Mouse (Mus musculus) spleen, adult 2 months (tissue): Measurements from ENCODE around the gene Garnl3. TPM values are rescaled to one million over a fixed set of nuclear protein-coding genes. Genes with fewer than 3 reads are reported as not detected.

Experiments used
- DNase-seq, 2 experiments: peaks; one replicate each; pipeline versions ENCODE4 v3.0.0 to v3.0.0-alpha.2; 2012 to 2021; ENCODE audit warnings: low spot score in 2 of 2, low read depth in 1 of 2
- H3K27ac ChIP-seq: fragments of 200-500 bp; 2 replicates; pipeline ENCODE4 v1.5.1; 2012; ENCODE audit warnings: low read length, inconsistent platforms; ENCODE audit not compliant: insufficient read depth
- H3K27me3 ChIP-seq: fragments of 200-500 bp; 2 replicates; pipeline ENCODE4 v1.6.1; 2012; ENCODE audit warnings: mild to moderate bottlenecking, moderate library complexity, low read length, inconsistent platforms; ENCODE audit not compliant: control insufficient read depth, insufficient read depth
- H3K36me3 ChIP-seq: fragments of 200-500 bp; 2 replicates; pipeline ENCODE4 v1.6.1; 2012; ENCODE audit warnings: mild to moderate bottlenecking, low read length, inconsistent platforms; ENCODE audit not compliant: control insufficient read depth, insufficient read depth
- H3K4me1 ChIP-seq: fragments of 200-500 bp; 2 replicates; pipeline ENCODE4 v1.6.1; 2011; ENCODE audit warnings: inconsistent platforms; ENCODE audit not compliant: control insufficient read depth, insufficient read depth, insufficient read length
- H3K4me3 ChIP-seq: fragments of 200-500 bp; 2 replicates; pipeline ENCODE4 v1.5.1; 2011; ENCODE audit warnings: mild to moderate bottlenecking, inconsistent platforms; ENCODE audit not compliant: insufficient read depth, insufficient read length; ENCODE audit errors: extremely low read depth
- CTCF ChIP-seq: fragments of 200-500 bp; IDR thresholded peaks from 2 replicates; pipeline ENCODE4 v1.5.1; 2011; ENCODE audit warnings: mild to moderate bottlenecking, inconsistent platforms; ENCODE audit not compliant: insufficient read depth, insufficient read length, insufficient replicate concordance; ENCODE audit errors: extremely low read depth
- POLR2A ChIP-seq: fragments of 200-500 bp; IDR thresholded peaks from 2 replicates; pipeline ENCODE4 v1.6.1; 2011; ENCODE audit warnings: low read depth, low read length, inconsistent platforms
- WGBS: fragments of 180-500 bp; shearing (Covaris S2); methylation state at CpG from one replicate; pipeline ENCODE4 v1.1.7; 2018; 5-methylcytosine and 5-hydroxymethylcytosine counted together
- polyA plus RNA-seq: library from polyadenylated mRNA; depleted of rRNA; stranded (reverse); fragments of >200 nt; gene quantifications from 2 replicates; pipeline ENCODE4 v1.2.3, GENCODE M21; 2012

The Garnl3 gene
- polyA plus RNA-seq, 1 experiment, result 1.9 TPM

DNA sequence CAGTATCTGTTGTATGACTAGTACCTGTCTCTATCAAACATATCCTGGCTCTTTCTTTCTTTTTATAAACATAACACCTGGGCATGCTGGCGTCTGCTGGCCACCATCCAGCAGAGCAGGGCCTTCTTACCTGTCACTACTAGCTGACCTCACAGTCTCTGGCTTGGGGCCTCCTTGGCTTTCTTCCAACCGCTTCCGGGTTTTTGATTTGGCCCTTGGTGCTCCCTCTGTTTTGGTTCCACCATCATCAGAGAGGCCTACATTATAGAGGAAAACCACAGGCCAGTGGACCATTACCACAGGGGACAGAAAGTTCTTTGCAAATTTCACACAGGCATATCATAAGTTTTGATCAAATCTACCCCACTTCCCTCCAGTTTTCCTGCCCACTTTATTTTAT is 142.1 kb downstream of the Garnl3 start:
- Histone ChIP-seq H3K36me3 (no peaks in the 10 kb centered on the region), H3K27ac (no peak overlapping the region), H3K4me3 (no peak overlapping the region), H3K27me3 (no peaks in the 10 kb centered on the region), H3K4me1 (no peaks in the 10 kb centered on the region)
- WGBS, result 36% methylated on average over 3 of the region's 3 CpGs
- DNase-seq, result no peak
- TF ChIP-seq POLR2A, result no peak
- no peak for TF ChIP-seq CTCF

DNA sequence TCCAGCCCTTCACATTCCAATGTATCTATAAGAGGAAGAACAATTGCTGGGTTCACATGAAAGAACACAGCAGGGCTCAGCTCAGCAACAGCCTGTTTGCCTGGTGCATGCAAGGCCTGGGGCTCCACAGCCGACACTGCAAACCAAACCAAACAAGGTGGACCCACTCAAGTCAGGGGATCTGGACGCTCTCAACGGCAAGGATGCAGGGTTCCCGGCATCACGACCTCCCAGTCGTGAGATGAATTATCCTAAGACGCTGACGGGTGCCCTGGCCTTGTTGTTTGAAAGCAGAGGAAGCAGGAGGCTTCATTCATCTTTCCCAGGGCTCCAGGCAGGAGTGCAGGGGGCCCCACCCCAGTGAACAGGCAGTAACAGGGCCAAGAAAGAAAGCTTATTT is 145.6 kb downstream of the Garnl3 start:
- no peak overlapping the region for H3K4me3 ChIP-seq
- TF ChIP-seq POLR2A, result no peak
- TF ChIP-seq CTCF, result no peak
- 85% methylated on average over 8 of the region's 8 CpGs for WGBS
- H3K27me3 ChIP-seq, result no peaks in the 10 kb centered on the region
- H3K4me1 ChIP-seq, result peaks cover 7% of the 10 kb centered on the region
- H3K27ac ChIP-seq, result no peak overlapping the region
- no peak for DNase-seq
- H3K36me3 ChIP-seq, result no peaks in the 10 kb centered on the region

DNA sequence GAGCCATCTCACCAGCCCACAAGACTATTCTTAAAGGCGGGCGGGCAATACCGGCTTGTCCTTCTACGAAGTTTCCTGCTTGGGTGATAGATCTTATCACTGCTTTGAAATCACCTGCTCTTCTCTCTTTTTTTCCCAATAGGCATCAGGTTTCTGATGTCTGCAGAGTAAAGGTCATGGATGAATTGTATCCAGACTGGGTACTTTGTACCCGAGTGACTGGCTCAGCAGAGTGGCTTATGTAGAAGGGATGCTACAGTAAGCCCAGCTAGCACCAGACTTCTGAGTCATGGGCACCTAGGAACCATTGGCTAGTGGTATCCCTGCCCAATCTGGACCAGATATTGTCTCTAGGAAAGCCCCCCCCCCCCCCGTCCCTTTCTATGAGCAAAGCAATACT is 147.8 kb downstream of the Garnl3 start:
- no peak for DNase-seq

DNA sequence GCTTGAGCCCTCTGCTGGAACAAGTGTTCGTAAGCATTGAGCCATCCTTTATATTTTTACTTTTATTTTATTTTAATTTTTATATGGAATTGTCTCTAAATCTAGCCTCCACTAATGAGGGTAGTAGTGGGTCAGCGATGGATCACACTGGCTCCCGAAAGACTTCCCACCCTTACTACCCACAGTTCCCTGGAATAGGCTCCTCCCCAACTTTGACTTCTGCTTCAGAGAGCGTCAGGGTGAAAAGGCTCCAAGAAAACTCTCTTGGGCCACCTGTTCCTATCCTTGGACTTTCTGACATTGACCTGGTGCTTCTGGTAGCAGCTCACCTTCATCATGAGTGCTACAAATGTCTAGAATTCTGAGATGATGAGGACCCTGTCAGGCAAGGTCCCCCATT is 148.8 kb downstream of the Garnl3 start:
- DNase-seq, result no peak
- WGBS, result 5% methylated on average over 4 of the region's 4 CpGs
- Histone ChIP-seq H3K4me1 (peaks cover 8% of the 10 kb centered on the region), H3K27me3 (no peaks in the 10 kb centered on the region), H3K4me3 (no peak overlapping the region; the same call in 1 of the 2 replicates), H3K27ac (no peak overlapping the region), H3K36me3 (no peaks in the 10 kb centered on the region)
- TF ChIP-seq CTCF (no peak), POLR2A (no peak)

More for the DNA sequence above, 147.8 kb downstream of the Garnl3 start:
- Histone ChIP-seq H3K27me3 (no peaks in the 10 kb centered on the region), H3K4me1 (peaks cover 8% of the 10 kb centered on the region), H3K4me3 (no peak overlapping the region), H3K27ac (no peak overlapping the region), H3K36me3 (no peaks in the 10 kb centered on the region)
- TF ChIP-seq CTCF, result no peak
- TF ChIP-seq POLR2A, result no peak
- 55% methylated on average over 6 of the region's 6 CpGs for WGBS

DNA sequence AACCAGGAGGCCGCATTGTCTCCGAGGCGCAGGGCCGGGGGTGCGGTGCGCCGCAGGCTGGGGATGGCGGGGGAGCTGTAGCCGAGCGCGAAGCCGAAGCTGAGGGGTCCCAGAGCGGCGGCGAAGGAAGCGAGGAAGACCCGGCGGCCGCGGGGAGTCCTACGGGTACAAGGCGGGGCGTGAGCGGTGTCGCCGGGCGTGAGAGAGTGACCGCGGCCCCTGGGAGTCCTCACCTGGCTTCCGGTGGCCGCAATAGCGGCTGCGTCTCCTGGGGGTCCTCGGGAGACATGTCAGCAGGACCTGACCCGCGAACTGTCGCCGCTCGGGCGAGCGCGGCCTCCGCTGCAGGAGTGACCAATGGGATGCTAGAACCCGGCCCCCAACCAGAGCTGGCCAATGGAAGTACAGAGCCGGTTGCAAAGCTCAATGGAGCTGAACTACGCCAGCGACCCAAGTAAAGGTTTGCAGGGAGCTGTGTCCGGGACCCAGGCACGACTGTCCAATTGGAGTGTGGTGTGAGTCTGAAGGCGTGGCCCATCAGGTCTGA is 149.7 kb downstream of the Garnl3 start, which contains the start of gene Slc2a8:
TSS of gene Slc2a8 (minus strand) at position 359 of the 547 bp plus-strand sequence.
- H3K4me1 ChIP-seq, result peaks cover 8% of the 10 kb centered on the region
- TF ChIP-seq CTCF, result no peak
- peak; percentile 14; the same call in 1 of the 2 replicates for TF ChIP-seq POLR2A
- no peaks in the 10 kb centered on the region for H3K27me3 ChIP-seq
- WGBS, result under 1% methylated on average over 49 of the region's 50 CpGs
- peak; percentile 63 to 84 for DNase-seq
- H3K36me3 ChIP-seq, result no peaks in the 10 kb centered on the region
- H3K4me3 ChIP-seq, result peak within 1 kb of the TSS; percentile 83
- H3K27ac ChIP-seq, result no peak within 1 kb of the TSS

DNA sequence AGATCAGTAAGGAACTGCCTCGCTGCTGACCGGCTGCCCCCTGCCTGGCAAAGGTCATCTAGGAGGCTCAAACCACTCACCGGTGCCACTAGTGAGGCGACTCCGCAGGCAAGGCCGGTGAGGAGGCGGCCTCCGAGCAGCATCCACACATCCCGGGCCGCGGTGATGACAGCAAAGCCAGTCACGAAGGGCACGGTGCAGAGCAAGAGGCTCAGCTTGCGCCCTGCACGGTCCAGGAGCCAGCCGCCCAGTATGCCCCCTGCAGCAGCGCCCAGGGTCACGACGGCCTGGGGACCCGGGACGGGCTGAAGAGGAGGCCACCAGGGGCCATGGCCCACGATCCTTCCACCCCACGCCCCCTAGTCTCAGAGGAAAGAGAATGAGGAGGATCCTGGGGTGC is 150.2 kb downstream of the Garnl3 start:
- WGBS, result 6% methylated on average over 23 of the region's 23 CpGs
- TF ChIP-seq CTCF (no peak), POLR2A (no peak)
- Histone ChIP-seq H3K27ac (no peak overlapping the region), H3K36me3 (no peaks in the 10 kb centered on the region), H3K4me1 (peaks cover 8% of the 10 kb centered on the region), H3K27me3 (no peaks in the 10 kb centered on the region), H3K4me3 (peak overlapping the region; percentile 83)
- no peak for DNase-seq

DNA sequence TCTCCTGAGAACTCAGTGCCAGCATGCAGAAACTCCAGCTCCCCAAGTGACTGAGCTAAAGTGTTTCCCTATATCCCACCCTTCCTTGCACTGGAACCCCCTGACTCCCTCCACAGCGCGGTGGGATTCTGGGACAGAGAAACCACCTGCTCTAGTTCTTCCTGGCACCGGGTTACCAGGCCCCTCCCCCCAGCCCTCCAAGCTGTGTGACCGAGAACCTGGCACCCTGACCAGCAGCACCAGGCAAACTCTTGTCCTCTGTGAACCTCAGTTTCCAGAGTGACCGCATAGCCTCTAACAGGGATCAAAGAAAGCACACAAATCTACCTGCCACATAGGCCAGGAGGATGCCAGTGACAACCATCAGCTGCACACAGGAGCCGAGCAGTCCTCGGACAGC is 151.8 kb downstream of the Garnl3 start:
- DNase-seq, result no peak
- Histone ChIP-seq H3K27ac (no peak overlapping the region), H3K27me3 (no peaks in the 10 kb centered on the region), H3K4me3 (no peak overlapping the region), H3K36me3 (no peaks in the 10 kb centered on the region), H3K4me1 (peaks cover 8% of the 10 kb centered on the region)
- WGBS, result 87% methylated on average over 7 of the region's 7 CpGs
- TF ChIP-seq CTCF, result no peak
- TF ChIP-seq POLR2A, result no peak
